Mouse (Mus musculus) 3T3-L1 (cell line): ENCODE results near the gene Calm5.
"Not testable (repeated sequence)": the region's sequence is repeated elsewhere in the genome, so short reads cannot be mapped to it uniquely, and the experiment has no call there.

Source experiments
- DNase-seq: peaks from one replicate; pipeline ENCODE4 v3.0.0-alpha.2; 2015; ENCODE audit warnings: low read depth, low spot score

Gene Calm5

DNA sequence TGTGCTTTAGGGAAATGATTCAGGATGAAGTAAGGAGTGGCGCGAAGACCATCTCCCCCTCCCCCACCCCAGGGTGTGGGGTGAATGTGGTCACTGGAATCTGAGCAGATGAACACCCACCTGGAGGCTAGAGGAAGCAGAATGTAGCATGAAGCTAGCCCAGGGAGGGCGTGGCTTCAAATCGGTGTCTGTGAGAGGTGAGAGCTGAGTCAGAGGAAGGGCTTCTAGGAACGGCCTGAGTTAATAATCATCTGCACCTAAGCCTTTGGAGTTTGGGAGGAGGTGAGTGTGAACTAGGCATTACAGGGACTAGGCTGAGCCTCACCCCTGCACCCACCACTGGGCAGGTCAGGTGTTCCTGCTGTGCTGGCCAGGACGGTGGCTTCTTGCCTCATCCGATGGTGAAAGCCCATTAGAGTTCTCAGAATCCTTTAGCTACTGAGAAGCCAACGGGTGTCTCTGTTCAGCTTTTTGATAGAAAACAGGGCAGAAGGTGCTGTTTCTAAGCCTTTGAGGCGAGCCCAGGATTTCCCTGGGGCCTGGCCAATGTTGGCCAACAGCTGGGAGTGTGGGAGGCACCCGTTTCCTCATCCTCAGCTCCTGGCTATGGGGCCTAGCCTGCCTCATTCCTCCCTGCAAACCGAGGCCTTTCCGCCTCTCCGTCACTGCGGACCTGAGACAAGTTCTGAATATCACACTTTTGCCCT, 11.8 kb downstream of the Calm5 start:
- peak; percentile 26 for DNase-seq

DNA sequence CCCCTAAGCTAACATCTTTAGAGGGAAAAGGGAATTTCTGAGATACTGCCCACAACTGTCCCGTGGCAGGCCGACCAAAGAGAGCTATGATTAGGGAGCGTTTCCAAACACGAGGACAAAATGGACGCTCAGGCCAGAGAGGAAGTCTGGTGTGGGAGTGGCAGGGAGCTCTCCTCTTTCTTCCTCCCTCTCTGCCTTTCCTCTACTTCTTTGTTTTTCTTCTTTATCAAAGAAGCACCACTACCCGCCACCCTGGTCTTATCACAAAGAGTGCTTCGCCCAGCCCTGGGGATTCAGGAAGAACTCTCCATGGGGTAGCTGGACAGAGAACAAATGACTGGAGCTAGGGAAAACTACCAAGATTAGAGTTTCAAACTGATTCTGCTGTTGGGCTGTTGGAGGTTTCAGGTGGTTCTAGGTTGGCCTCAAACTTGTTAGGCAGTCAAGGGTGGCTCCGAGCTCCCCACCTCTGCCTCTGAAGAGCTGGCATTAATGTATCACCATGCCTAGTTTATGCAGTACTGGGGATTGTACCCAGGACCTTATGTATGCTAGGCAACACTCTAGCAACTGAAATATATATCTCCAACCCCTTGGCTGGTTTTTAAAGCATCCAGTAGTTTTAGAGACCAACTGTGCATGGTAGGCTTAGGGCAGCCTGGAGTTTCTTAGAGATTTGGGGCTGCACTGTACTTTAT, 12.5 kb downstream of the Calm5 start:
- no peak for DNase-seq

DNA sequence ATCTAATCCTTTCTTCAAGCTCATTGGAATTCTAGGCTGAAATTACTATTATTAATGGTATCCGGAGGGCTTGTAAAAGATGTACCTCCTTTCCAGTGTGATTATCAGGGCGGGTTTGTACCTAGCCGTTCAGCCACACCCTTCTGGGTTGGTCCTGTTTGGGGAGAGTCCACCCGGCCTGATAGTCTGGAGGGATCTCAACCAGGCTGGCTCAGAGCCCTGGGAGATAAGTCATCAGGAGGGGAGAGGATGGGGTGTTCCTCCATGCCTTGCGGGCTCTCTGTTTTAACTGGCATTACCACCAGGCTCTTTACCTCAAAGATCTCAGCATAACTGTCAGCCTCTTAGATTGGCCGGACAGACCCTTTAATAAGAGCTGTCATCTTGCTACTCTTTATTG, 13.2 kb downstream of the Calm5 start:
- DNase-seq: no peak

DNA sequence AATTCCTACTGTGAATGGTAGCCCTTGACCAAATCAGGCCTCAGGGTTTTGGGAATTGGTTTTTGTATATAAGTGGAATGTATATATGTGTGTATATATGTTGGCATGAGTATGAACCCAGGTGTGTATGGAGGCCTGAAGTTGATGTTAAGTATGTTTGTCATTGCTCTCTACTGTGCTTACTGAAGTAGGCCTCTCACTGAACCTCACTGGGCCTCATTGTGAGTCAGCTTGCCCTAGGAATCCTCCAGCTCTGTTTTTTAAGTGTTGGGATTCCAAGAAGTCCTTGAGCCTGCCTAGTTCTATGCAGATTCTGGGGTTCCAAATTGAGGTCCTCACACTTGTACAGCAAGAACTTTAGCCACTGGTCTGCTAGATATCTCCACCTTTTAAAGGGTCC, 15.9 kb downstream of the Calm5 start:
- no peak for DNase-seq

DNA sequence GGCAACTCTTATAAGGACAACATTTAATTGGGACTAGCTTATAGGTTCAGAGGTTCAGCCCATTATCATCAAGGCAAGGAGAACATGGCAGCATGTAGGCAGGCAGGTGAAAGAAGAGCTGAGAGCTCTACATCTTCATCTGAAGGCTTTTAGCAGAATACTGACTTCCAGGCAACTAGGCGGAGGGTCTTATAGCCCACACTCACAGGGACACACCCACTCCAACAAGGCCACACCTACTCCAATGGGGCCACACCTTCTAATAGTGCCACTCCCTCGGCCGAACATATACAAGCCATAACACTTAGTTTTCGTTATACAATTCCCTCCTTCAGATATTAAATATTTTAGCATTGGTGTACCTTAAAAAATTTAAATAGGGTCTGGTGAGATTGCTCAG, 18.9 kb downstream of the Calm5 start:
- DNase-seq: no peak

DNA sequence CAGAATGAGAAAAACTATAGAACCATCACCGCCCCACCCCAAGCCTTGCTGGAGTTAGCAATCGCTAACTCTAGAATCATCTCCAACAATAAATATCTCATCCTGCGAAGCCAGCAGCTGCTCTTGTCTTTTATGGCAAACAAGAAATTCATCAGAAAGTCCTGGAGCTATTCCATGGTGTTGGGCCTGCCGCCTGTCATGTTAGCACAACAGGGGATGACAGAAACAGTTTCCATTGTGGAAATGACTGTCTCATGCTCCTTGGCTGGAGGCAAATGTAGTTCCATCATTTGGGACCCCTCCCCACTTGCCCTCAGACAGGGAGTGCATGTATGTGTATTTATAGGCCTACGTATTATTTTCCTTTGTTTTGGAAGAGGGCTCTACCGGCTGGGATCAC, 22.5 kb downstream of the Calm5 start:
- no peak for DNase-seq

DNA sequence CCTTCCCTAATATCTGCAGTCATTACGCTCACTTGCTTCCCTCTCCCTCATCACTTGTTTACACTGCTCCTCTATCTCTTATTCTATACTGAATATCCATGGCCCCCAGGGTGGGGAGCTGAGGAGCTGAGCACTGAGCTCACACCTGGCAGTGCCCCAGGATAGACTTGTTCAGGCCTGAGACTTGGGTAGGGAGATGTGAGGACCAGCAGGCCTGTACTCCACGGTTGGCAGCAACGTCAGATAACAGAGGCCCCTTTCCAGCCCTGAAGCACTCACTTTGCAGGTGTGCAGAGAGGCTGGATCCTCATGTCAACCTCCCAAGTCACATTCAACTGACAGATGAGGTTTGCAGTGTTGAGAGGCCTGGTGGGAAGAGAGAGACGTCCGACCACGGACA, 23.2 kb downstream of the Calm5 start:
- DNase-seq: no peak

DNA sequence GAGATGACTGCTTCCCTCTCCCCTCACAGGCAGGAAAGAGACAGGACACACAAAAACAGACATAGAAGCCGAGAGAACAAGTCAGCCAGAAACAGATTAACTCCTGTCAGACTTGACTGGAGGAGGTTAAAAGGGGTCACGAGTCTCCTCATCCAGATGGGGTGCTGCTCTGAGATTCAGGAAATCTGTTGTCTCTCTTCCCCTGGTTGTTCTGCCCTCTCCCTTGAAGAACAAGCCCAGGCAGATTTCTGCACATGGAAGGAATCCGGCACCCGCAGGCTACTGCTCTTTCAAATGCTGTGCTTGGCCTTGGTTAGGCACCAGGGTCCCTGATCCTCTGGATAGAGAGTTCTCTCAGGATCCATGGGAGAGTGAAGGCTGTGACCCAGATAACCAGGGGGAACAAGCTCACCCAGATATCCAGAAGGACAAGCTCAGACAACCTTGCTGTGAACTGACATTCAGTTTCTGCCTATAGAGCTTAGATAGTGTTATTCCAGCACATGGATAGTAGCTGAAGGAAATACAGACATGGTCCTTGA, 23.8 kb downstream of the Calm5 start:
- DNase-seq: no peak

DNA sequence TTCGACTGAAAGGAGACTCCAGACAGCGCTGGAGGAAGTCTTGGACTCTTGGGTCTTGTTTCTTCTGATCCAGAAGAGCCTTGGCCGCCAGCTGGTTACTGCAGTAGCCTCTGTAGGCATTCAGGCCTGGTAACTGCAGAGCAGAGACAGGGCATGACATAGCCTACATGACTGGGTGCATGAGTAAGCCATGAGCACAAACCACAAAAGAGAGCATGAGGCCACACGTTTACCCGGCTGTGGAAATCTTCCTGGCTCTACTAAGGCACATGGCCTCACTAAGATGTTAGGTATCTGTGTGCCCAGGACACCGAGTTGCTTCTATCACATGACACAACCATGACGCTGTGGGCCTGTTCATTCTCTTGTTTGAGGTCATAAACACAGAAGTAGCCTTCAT, 32.7 kb downstream of the Calm5 start:
- DNase-seq: peak; percentile 70

DNA sequence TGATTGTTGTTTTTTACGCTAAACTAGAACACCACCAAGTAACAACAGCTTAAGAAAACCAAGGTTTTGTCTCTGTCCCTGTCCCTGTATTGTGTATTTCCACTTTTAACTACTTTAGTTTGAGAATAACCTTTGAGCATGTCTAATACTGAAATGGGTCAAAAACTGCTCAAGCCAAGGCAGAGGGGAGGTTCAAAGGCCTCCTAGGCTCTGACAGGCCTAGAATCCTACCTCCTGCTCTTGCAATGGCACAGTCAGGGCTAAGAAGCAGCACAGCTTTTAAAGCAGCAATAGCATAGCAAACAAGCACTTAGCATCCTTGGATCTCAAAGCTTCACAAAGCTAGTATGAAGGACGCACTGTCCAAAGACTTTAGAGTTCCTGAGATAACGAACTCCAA, 35.1 kb downstream of the Calm5 start:
- no peak for DNase-seq

DNA sequence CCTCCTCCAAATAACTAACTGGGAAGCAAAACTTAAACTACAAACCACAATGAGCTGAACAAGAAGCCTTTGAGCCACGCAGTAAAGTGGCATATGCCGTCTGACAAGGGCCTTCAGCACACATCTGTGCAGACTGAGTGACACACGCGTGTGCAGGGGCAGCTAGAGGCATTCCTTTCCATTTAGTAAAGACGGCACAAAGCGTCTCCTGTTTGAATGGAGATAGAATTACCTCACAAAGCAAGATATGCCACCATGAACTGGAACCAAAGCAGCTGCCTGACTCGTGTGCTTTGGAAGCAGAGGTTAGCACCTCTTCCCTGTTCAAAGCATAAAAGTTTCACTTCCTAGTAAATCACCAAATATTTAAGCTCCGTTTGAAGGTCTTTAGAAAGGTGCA, 36.1 kb downstream of the Calm5 start:
- peak; percentile 10 for DNase-seq

DNA sequence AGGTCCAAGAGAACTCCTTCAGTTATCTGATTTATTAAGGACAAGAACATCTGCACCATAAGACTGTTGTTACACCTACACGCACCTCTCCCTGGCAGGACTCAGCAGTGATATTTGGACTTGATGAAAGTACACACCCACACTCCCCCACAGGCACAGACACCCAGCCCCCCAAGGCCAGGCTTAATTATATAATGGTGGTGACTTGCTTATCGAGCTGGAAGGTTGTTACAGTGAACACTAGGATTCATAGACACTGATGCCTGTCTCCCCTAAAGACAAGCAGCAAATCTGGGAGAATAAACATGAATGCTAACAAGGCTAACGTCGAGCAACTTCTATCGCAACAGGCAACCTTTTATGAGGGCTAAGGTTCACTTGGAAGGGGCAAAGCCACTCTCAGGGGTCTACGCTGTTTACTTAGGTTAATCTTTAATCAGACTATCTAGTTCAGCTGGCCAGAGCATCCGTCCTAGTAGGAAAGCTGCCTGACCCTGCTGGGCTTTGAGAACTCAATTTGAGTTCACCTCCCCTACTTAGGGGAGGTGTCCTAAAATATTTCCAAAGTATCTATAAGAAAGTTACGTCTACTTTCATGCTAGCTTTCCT, 37.6 kb downstream of the Calm5 start:
- DNase-seq: no peak

DNA sequence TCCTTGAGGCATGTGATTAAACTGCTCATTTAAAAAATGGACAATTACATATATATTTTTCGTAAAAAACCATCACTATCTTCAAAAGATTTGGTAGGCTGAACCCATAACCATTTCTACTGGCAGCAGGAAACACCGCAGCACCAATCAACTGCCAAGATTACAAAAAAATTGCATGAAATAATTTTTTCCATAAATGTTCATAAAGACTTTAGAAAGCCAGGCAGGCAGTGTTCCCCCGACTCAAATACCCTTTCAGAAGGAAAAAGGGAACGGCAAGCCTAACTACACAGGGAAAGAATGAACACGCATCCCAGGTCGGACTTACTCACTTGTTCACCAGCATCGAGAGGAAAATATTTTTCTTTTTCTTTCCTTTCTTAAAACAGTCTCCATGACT, 38.6 kb downstream of the Calm5 start:
- peak; percentile 30 for DNase-seq

DNA sequence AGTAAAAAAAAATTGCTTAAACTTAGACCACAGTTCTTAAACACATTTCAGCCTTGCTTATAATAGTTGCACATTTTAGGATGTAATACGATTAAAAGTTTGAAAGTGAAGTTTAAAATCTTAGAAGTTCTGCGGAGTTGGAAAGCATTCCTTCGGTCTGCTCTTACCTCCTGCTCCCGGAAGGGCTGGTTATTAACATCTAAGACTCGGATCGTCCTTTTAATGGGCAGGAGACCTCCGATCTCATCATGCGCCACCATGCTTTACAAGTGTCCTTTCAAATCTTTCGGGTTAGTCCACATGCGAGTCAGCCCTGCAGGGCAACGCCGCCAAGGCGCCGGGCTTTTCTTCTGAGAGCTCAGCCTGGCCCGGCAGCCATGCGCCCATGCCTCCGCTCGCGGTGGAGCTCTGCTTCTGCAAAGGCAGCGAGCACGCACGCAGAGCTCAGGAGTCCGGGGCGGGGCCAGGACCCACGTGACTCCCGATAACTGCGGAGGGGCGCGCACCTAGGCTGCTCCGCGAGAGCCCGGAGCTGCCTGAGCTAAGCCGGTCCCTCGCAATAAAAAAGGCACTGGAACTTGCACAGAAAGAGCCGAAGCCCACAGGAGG, 39.3 kb downstream of the Calm5 start:
- peak; percentile 90 for DNase-seq

DNA sequence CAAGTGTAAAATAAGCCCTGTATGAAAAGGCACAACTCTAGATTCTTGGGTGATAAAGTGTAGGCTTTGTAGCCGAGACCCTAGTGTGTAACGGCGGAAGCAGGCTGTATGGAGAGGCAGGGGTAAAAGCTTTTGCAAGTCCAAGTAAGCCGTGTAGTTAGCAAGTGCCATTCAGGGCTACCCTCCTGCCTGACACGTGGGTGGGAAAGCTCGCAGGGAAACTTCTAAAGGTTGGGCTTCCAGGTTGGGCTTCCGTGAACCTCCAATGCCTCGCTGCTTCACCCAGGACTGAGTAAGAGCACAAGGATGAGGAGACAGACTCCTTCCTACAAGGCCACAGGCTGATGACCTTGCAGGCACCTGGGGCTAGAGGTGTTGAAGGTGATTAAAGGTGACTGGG, 40.6 kb downstream of the Calm5 start:
- no peak for DNase-seq

DNA sequence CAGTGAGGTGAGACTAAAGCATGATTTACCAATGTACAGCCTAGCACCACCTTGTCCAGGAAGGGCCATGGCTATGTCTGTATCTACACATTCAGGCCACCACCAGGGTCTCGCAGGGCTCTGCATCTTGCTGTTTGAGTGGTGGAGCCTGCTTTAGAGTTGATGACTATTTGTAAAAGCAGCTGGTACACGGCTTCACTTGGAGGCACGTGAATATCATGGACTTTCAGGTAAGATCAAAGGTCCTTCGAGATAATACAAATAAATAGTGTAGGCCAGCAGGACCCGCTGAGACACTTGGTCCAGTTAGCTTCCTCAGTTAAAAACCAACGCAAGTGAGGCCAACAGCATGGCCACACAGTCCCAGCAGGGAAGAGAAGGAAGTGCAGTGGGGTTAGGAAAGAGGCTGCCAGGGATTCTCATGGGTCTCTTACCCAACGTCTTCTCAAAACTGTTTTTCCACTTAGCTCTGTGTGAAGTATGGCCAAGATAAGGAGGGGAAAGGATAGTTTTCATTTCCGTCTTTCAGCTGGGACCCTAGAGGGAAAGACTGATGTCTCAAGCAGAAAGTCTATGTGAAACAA, 41.5 kb downstream of the Calm5 start:
- no peak for DNase-seq

DNA sequence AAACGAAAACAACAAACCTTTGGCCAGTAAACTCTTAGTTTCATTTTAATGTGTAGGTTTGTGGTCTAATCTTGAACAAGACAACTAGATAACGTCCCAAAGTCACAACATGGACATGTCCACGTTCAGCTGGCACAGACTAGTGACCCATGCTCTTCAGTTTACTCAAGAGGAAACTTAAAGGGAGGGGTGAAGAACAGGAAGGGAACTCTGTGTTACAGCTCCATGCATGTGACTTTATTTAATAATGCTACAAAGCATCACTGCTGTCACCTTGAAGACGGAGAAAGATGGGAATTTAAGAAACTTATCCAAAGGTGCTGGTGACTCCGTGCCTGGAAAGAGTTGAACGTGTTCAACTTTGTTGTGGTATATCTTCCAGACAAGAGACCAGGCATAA, 42.1 kb downstream of the Calm5 start:
- DNase-seq: no peak

DNA sequence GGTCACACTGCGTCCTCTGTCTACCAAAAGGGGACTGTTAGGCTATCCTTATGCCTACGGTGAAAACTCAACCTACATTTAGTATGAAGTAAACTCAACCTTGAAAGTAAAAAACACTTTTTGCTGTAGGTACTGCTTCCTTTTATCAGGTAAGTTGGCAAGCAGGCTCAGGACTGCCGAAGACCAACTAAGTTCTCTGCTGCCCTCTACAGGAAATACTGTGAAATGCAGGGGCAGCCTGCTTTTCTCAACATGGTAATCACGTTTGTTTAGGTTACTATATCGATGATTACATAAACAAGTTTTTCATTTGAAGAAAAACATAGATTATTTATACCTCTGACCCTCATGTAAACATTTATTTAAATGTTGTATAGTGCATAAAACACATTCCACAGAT, 42.9 kb downstream of the Calm5 start:
- DNase-seq: peak; percentile 85

DNA sequence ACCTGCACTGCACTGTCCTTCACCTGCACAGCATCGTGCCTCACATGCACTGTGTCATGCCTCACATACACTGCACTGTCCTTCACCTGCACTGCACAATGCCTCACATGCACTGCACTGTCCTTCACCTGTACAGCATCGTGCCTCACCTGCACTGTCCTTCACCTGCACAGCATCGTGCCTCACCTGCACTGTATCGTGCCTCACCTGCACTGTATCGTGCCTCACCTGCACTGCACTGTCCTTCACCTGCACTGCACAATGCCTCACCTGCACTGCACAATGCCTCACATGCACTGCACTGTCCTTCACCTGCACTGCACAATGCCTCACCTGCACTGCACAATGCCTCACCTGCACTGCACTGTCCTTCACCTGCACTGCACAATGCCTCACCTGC, 44.2 kb downstream of the Calm5 start:
- not testable (repeated sequence) for DNase-seq

DNA sequence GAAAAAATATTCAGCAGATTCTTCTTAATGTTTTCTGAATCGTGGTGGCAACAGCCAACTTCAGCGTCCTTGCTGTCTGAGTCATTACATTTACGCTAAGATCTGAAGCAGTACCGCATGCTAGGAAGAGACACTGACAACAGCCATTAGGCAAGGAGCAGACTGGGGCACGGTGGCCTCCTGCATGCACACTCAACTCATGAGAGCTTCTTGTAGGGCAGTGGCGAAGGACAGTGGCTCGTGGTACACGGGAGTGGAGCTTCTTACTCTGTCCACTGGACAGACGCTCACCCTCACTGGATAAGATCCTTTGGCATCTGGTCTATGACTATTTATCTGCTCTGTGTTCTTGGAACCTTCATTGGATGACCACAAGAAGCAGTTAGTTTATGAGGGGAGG, 45.3 kb downstream of the Calm5 start:
- no peak for DNase-seq
